Mouse (Mus musculus) cerebellum, postnatal 4 days (tissue): ENCODE results near the gene Blcap.
"Not testable (repeated sequence)": the region's sequence is repeated elsewhere in the genome, so short reads cannot be mapped to it uniquely, and the experiment has no call there.

ENCODE experiments used
- DNase-seq, 2 experiments: peaks; one replicate each; pipeline ENCODE4 v3.0.0; 2022; ENCODE audit warnings: low spot score in 2 of 2, mixed read lengths in 1 of 2

Gene Blcap

GRCm38 (mm10) chr2:157571224-157571832 is at the start of gene Blcap:
Gene Blcap (minus strand): TSS chr2:157571274.
- peak; percentile 53 to 63 for DNase-seq

GRCm38 (mm10) chr2:157618393-157618792 is 47.3 kb upstream of the Blcap start:
- DNase-seq = no peak

- no peak for DNase-seq
Measured at GRCm38 (mm10) chr2:157613997-157614396, 42.9 kb upstream of the Blcap start.

GRCm38 (mm10) chr2:157611735-157612134 is 40.7 kb upstream of the Blcap start:
- no peak for DNase-seq

GRCm38 (mm10) chr2:157607542-157608236 is 36.6 kb upstream of the Blcap start:
- no peak for DNase-seq

GRCm38 (mm10) chr2:157605025-157605675 is 34.1 kb upstream of the Blcap start:
- DNase-seq = peak; percentile 92 to 93

GRCm38 (mm10) chr2:157601435-157601839 is 30.4 kb upstream of the Blcap start:
- DNase-seq = no peak

- no peak for DNase-seq
Measured at GRCm38 (mm10) chr2:157596876-157597566, 25.9 kb upstream of the Blcap start.

- not testable (repeated sequence) for DNase-seq
Measured at GRCm38 (mm10) chr2:157585351-157585750, 14.3 kb upstream of the Blcap start.

- DNase-seq = peak in 1 of 2 experiments; percentile 19
Measured at GRCm38 (mm10) chr2:157572786-157573185, 1.7 kb upstream of the Blcap start.

GRCm38 (mm10) chr2:157569796-157570485 is 1.1 kb downstream of the Blcap start:
- DNase-seq = peak in 1 of 2 experiments; percentile 17

- peak in 1 of 2 experiments; percentile 4 for DNase-seq
Measured at GRCm38 (mm10) chr2:157568881-157569280, 2.2 kb downstream of the Blcap start.

- DNase-seq = peak in 1 of 2 experiments; percentile 18
Measured at GRCm38 (mm10) chr2:157567235-157567961, 3.7 kb downstream of the Blcap start.

GRCm38 (mm10) chr2:157566260-157566952 is 4.7 kb downstream of the Blcap start:
- DNase-seq = peak; percentile 55 to 78

GRCm38 (mm10) chr2:157565898-157566259 is 5.2 kb downstream of the Blcap start:
- no peak for DNase-seq

GRCm38 (mm10) chr2:157565446-157565845 is 5.6 kb downstream of the Blcap start:
- peak in 1 of 2 experiments; percentile 10 for DNase-seq

GRCm38 (mm10) chr2:157564723-157565122 is 6.4 kb downstream of the Blcap start:
- DNase-seq = no peak

- DNase-seq = no peak
Measured at GRCm38 (mm10) chr2:157563031-157563430, 8.0 kb downstream of the Blcap start.

- peak in 1 of 2 experiments; percentile 81 for DNase-seq
Measured at GRCm38 (mm10) chr2:157561165-157561836, 9.8 kb downstream of the Blcap start.

- peak in 1 of 2 experiments; percentile 44 for DNase-seq
Measured at GRCm38 (mm10) chr2:157560302-157560701, 10.8 kb downstream of the Blcap start.
